Comparison of ENCODE assay signal across 8 mouse cellular contexts in genomic region chr7:139978278-139978892, GRCm38 (mm10). TPM values are rescaled to one million over a fixed set of nuclear protein-coding genes. Genes with fewer than 3 reads are reported as not detected.
DNase-seq lines count a peak whose midpoint lies in the region; ATAC-seq lines count a peak whose summit lies in the region.

Gene 6430531B16Rik (minus strand): TSS chr7:139978755.

- H3K4me1 ChIP-seq in brown adipose tissue, adult 24 weeks (ENCODE audit: control insufficient read depth, insufficient read depth, insufficient read length, low read length): peaks cover 5% of the 10 kb centered on the region
- peaks cover 7% of the 10 kb centered on the region for H3K4me1 ChIP-seq in heart, embryonic 13.5 days
- peaks cover 8% of the 10 kb centered on the region; the same call in 1 of the 2 replicates for H3K4me1 ChIP-seq in kidney, embryonic 16.5 days (ENCODE audit: insufficient read depth, low read length)
- H3K4me1 ChIP-seq in limb, embryonic 15.5 days: peaks cover 12% of the 10 kb centered on the region
- peaks cover 4% of the 10 kb centered on the region; the same call in 1 of the 2 replicates for H3K4me1 ChIP-seq in midbrain, embryonic 16.5 days (ENCODE audit: control insufficient read depth, insufficient read depth, low read length)

- WGBS in heart, embryonic 13.5 days: 6% methylated on average over 32 of the region's 32 CpGs
- 4% methylated on average over 32 of the region's 32 CpGs for WGBS in kidney, embryonic 16.5 days
- 4% methylated on average over 32 of the region's 32 CpGs for WGBS in limb, embryonic 15.5 days
- 3% methylated on average over 32 of the region's 32 CpGs for WGBS in midbrain, embryonic 16.5 days

- DNase-seq in B cell, adult 2 months: peak; percentile 73 to 74
- DNase-seq in fibroblast of lung, adult 2 months (ENCODE audit: low read depth): peak; percentile 66
- DNase-seq in spleen, postnatal 10 days (ENCODE audit: low spot score in 2 of 2): peak; percentile 36 to 67

- peak within 1 kb of the TSS; percentile 94 for H3K4me2 ChIP-seq in heart, embryonic 13.5 days
- peak within 1 kb of the TSS; percentile 90 for H3K4me2 ChIP-seq in kidney, embryonic 16.5 days (replicated peaks; ENCODE audit: low read depth, low read length)
- peak within 1 kb of the TSS; percentile 76 for H3K4me2 ChIP-seq in limb, embryonic 15.5 days
- peak within 1 kb of the TSS; percentile 91 for H3K4me2 ChIP-seq in midbrain, embryonic 16.5 days (ENCODE audit: low read length)

- peak within 1 kb of the TSS; percentile 52 for H3K4me3 ChIP-seq in brown adipose tissue, adult 24 weeks (ENCODE audit: insufficient read depth, low read depth, low read length)
- H3K4me3 ChIP-seq in heart, embryonic 13.5 days: peak within 1 kb of the TSS; percentile 66
- H3K4me3 ChIP-seq in kidney, embryonic 16.5 days (ENCODE audit: low read length): peak within 1 kb of the TSS; percentile 70
- peak within 1 kb of the TSS; percentile 49 for H3K4me3 ChIP-seq in limb, embryonic 15.5 days
- H3K4me3 ChIP-seq in midbrain, embryonic 16.5 days (ENCODE audit: low read depth, low read length): peak within 1 kb of the TSS; percentile 55

- no peak within 1 kb of the TSS; the same call in 1 of the 2 replicates for H3K27ac ChIP-seq in brown adipose tissue, adult 24 weeks (replicated peaks; ENCODE audit: low read depth, low read length)
- no peak within 1 kb of the TSS for H3K27ac ChIP-seq in heart, embryonic 13.5 days (replicated peaks)
- H3K27ac ChIP-seq in kidney, embryonic 16.5 days (ENCODE audit: low read length): no peak within 1 kb of the TSS
- no peak within 1 kb of the TSS for H3K27ac ChIP-seq in limb, embryonic 15.5 days
- peak within 1 kb of the TSS; percentile 62 for H3K27ac ChIP-seq in midbrain, embryonic 16.5 days (ENCODE audit: low read length)

- H3K27me3 ChIP-seq in heart, embryonic 13.5 days (replicated peaks): peaks cover 68% of the 10 kb centered on the region
- no peaks in the 10 kb centered on the region for H3K27me3 ChIP-seq in kidney, embryonic 16.5 days (ENCODE audit: insufficient read depth, low read length)
- no peaks in the 10 kb centered on the region for H3K27me3 ChIP-seq in limb, embryonic 15.5 days
- no peaks in the 10 kb centered on the region for H3K27me3 ChIP-seq in midbrain, embryonic 16.5 days (ENCODE audit: control insufficient read depth, insufficient read depth, low read depth, low read length)

- peak; percentile 55 for ATAC-seq in heart, embryonic 13.5 days (ENCODE audit: extremely low read depth, insufficient number of reproducible peaks, low FRiP score, low TSS enrichment)
- peak; percentile 92 for ATAC-seq in kidney, embryonic 16.5 days (ENCODE audit: low FRiP score, low TSS enrichment)
- peak; percentile 84 for ATAC-seq in limb, embryonic 15.5 days (ENCODE audit: insufficient number of reproducible peaks, low FRiP score, low TSS enrichment, low read depth)
- ATAC-seq in midbrain, embryonic 16.5 days: peak; percentile 98

- H3K36me3 ChIP-seq in heart, embryonic 13.5 days: no peaks in the 10 kb centered on the region
- no peaks in the 10 kb centered on the region for H3K36me3 ChIP-seq in kidney, embryonic 16.5 days (ENCODE audit: insufficient read depth, low read length)
- H3K36me3 ChIP-seq in limb, embryonic 15.5 days: no peaks in the 10 kb centered on the region
- no peaks in the 10 kb centered on the region for H3K36me3 ChIP-seq in midbrain, embryonic 16.5 days (ENCODE audit: control insufficient read depth, insufficient read depth, low read length)

- H3K9me3 ChIP-seq in heart, embryonic 13.5 days: no peaks in the 10 kb centered on the region
- H3K9me3 ChIP-seq in kidney, embryonic 16.5 days (ENCODE audit: low read length): no peaks in the 10 kb centered on the region
- no peaks in the 10 kb centered on the region for H3K9me3 ChIP-seq in limb, embryonic 15.5 days
- no peaks in the 10 kb centered on the region for H3K9me3 ChIP-seq in midbrain, embryonic 16.5 days (replicated peaks; ENCODE audit: control insufficient read depth, low read length, poor library complexity, severe bottlenecking)

- H3K9ac ChIP-seq in heart, embryonic 13.5 days: peak within 1 kb of the TSS; percentile 78
- peak within 1 kb of the TSS; percentile 66 for H3K9ac ChIP-seq in kidney, embryonic 16.5 days (replicated peaks; ENCODE audit: low read length)
- peak within 1 kb of the TSS; percentile 33 for H3K9ac ChIP-seq in limb, embryonic 15.5 days
- H3K9ac ChIP-seq in midbrain, embryonic 16.5 days (ENCODE audit: low read depth, low read length): peak within 1 kb of the TSS; percentile 75

RNA-seq across cellular contexts. Expression of gene 6430531B16Rik, which starts in this region (rescaled TPM):
- not detected in 2 replicates for polyA plus RNA-seq in brown adipose tissue, adult 24 weeks (2012; ENCODE audit: insufficient read depth, insufficient read length, missing spikeins)
- polyA plus RNA-seq in heart, embryonic 13.5 days (2015; fragmentation: Nextera tagmentation; extraction: Ambion mirVana): 0.28 TPM in 1 of 2 replicates, not detected in the other
- 0.71 and 0.94 TPM in 2 replicates for polyA plus RNA-seq in kidney, embryonic 16.5 days (2015; fragmentation: Nextera tagmentation; extraction: Ambion mirVana)
- polyA plus RNA-seq in limb, embryonic 15.5 days (2015; fragmentation: Nextera tagmentation; extraction: Ambion mirVana): 0.38 and 0.44 TPM in 2 replicates
- polyA plus RNA-seq in midbrain, embryonic 16.5 days (2015; fragmentation: Nextera tagmentation; extraction: Ambion mirVana): 0.95 and 1.0 TPM in 2 replicates

Comparison
In these comparisons a context has a peak if more than half of its experiments do, and no peak if none do; other contexts are left out.
1. Peak in ATAC-seq, H3K4me3 ChIP-seq, H3K9ac ChIP-seq and H3K4me2 ChIP-seq in heart, embryonic 13.5 days; RNA of the gene not detected or under 1 TPM.
2. Peak in ATAC-seq, H3K4me3 ChIP-seq, H3K9ac ChIP-seq and H3K4me2 ChIP-seq in kidney, embryonic 16.5 days; RNA of the gene not detected or under 1 TPM.
3. Peak in ATAC-seq, H3K4me3 ChIP-seq, H3K9ac ChIP-seq and H3K4me2 ChIP-seq in limb, embryonic 15.5 days; RNA of the gene not detected or under 1 TPM.